Mouse (Mus musculus): ENCODE results near the gene Gpn3.
A peak's percentile ranks its signal among the peaks of the same experiment; 100 is the strongest.

DNA sequence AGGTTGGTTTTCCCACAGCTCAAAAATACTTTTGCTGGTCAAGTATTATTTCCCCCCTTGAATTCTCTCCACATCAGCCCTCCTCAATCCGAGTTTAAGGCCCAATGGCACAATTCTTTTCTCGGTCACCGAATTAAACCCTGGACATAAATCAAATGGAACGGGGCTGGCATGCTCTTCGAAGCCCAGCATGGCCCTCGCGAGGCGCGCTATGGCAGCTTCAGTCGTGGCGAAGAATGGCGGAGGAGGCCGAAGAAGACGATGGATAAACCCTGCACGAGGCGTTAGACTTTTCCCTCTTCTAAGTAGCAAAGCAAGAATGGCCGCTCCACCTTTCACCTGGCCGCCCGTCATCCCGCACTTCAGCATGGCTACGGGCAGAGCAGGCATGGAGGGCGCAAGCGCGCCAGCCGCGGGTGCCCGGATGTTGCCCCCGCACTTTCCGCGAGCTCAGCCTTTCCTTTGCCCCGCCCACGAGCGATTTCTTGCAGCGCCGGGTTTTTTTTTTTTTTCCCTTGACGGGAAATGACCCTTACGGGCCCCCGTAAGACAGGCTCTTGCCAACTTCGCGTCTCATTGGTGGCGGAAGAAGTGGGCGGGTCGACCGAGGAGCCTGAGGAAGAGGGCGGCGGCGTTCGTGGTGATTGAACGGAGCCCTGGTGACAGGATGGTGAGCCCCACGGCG lies 17.7 kb upstream of the Gpn3 start, which contains the start of the genes Rad9b and Vps29:
- TF ChIP-seq CTCF (IDR thresholded peaks at IDR 0.05; ENCODE audit: extremely low read depth, insufficient read depth, insufficient read length, insufficient replicate concordance) (no peak), POLR2A (IDR thresholded peaks at IDR 0.05; ENCODE audit: low read depth, low read length) (peak; percentile 30; the same call in 1 of the 2 replicates)

Data from spleen, adult 2 months (tissue).